Mouse (Mus musculus) E14TG2a.4 (cell line): Measurements from ENCODE around the gene Eci3.

ENCODE experiments used
- CTCF ChIP-seq: conservative IDR thresholded peaks from 2 replicates; pipeline ENCODE4 v1.5.1; 2014; ENCODE audit warnings: low read length
- NANOG ChIP-seq: IDR thresholded peaks from 2 replicates; pipeline ENCODE4 v1.6.1; 2014; ENCODE audit warnings: borderline replicate concordance, low read length, mixed read lengths
- POU5F1 ChIP-seq: IDR thresholded peaks from 2 replicates; pipeline ENCODE4 v1.6.1; 2014; ENCODE audit warnings: low read length, borderline replicate concordance

DNA sequence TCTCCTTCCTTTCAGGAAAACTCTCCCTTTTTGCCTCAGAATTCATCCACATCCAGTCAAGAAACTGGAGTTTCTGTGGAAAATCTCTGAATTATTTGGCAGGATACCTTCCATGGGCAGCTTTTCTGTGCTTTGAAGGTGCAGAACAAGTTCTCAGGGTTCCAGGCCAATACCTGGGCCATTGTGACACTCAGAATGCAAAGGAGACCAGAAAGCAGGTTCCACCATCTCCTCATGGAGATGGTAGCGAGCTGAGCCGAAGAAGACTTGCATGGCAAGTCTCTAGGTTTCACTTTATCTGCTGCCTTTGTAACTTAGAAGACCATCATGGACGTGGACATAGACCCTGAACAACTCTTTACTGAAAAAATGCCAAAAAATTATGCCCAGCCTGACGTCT lies 39.4 kb downstream of the Eci3 start, which contains the start of the genes Fam217a and 4933417A18Rik:
- no peak for TF ChIP-seq CTCF
- no peak for TF ChIP-seq NANOG
- TF ChIP-seq POU5F1, result no peak
